Mouse (Mus musculus) limb, embryonic 14.5 days (tissue): ENCODE results near the gene Engase. TPM values are rescaled to one million over a fixed set of nuclear protein-coding genes. Genes with fewer than 3 reads are reported as not detected.

Experiments used
- ATAC-seq: fragments of 200-750 bp; cut with Nextera tagmentation; 2 replicates; pipeline ENCODE4 v1.8.0; 2017; ENCODE audit warnings: low read depth, moderate number of reproducible peaks, moderate TSS enrichment; ENCODE audit not compliant: low FRiP score
- DNase-seq: peaks from one replicate; pipeline ENCODE4 v3.0.0-alpha.2; 2015; ENCODE audit warnings: low spot score
- H3K27ac ChIP-seq: fragments of 300-500 bp; sonication (generic); replicated peaks from 2 replicates; pipeline ENCODE4 v1.5.1; 2014; ENCODE audit warnings: low read depth, mild to moderate bottlenecking, low read length, moderate library complexity, mixed read lengths
- H3K27me3 ChIP-seq: fragments of 300-500 bp; sonication (generic); 2 replicates; pipeline ENCODE4 v1.6.1; 2014; ENCODE audit warnings: low read length, mixed read lengths; ENCODE audit not compliant: control insufficient read depth, insufficient read depth
- H3K36me3 ChIP-seq: fragments of 300-500 bp; sonication (generic); 2 replicates; pipeline ENCODE4 v1.6.1; 2014; ENCODE audit warnings: mild to moderate bottlenecking, low read length, moderate library complexity, mixed read lengths; ENCODE audit not compliant: control insufficient read depth, insufficient read depth
- H3K4me1 ChIP-seq: fragments of 300-500 bp; sonication (generic); 2 replicates; pipeline ENCODE4 v1.6.1; 2014; ENCODE audit warnings: antibody characterized with exemption, low read length, mixed read lengths; ENCODE audit not compliant: control insufficient read depth, insufficient read depth
- H3K4me2 ChIP-seq: fragments of 300-500 bp; sonication (generic); replicated peaks from 2 replicates; pipeline ENCODE4 v1.6.1; 2014; ENCODE audit warnings: low read depth, mild to moderate bottlenecking, low read length, moderate library complexity; ENCODE audit not compliant: severe bottlenecking
- H3K4me3 ChIP-seq: fragments of 300-500 bp; sonication (generic); replicated peaks from 2 replicates; pipeline ENCODE4 v1.5.1; 2014; ENCODE audit warnings: low read length
- H3K9ac ChIP-seq: fragments of 300-500 bp; sonication (generic); 2 replicates; pipeline ENCODE4 v1.6.1; 2014; ENCODE audit warnings: mild to moderate bottlenecking, low read depth, low read length, moderate library complexity; ENCODE audit not compliant: severe bottlenecking
- H3K9me3 ChIP-seq: fragments of 300-500 bp; sonication (generic); 2 replicates; pipeline ENCODE4 v1.6.1; 2016; ENCODE audit warnings: low read length; ENCODE audit not compliant: control insufficient read depth
- POLR2A ChIP-seq: fragments of 200-500 bp; IDR thresholded peaks from 2 replicates; pipeline ENCODE4 v1.8.0; 2012; ENCODE audit warnings: inconsistent platforms, mild to moderate bottlenecking, moderate library complexity, borderline replicate concordance; ENCODE audit not compliant: insufficient read depth, insufficient read length; ENCODE audit errors: extremely low read depth
- WGBS: fragments of 180-500 bp; shearing (Covaris S2); extraction: QIAGEN DNeasy Blood & Tissue Kit; methylation state at CpG from one replicate; pipeline ENCODE4 v1.1.7; 2014; 5-methylcytosine and 5-hydroxymethylcytosine counted together
- polyA plus RNA-seq, 2 experiments: library from polyadenylated mRNA; depleted of rRNA in 1 of 2; stranded (reverse) in 1 of 2; unstranded in 1 of 2; fragments of >200 nt; fragmentation: Nextera tagmentation in 1 of 2; extraction: Ambion mirVana in 1 of 2; gene quantifications; 2 replicates each; pipeline versions ENCODE4 v1.2.1 to v1.2.3; 2012 to 2014

Gene Engase
- polyA plus RNA-seq, 2 experiments: 4.5 to 7.9 TPM

DNA sequence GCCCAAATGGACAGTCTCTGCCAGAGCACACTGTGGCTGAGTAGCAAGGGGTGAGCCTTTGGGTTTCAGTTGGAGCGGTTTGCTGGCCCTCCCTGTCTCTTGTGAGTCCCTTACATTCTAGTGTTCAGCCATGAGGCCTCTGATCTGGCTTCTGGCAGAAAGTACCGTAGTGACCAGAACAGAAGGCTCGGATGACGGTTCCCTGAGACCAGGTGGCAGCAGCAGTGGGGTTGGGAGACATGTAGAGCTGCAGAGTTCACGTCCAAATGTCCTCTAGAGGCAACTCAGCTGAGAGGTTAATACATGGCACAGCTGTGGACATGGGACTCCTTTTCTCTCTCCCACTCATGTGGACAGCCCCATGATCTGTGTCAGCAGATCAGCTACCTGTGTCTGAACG, 30.5 kb downstream of the Engase start:
- ATAC-seq (no peak), DNase-seq (no peak)
- Histone ChIP-seq H3K9me3 (no peaks in the 10 kb centered on the region), H3K9ac (no peak overlapping the region), H3K4me1 (peaks cover 5% of the 10 kb centered on the region), H3K27ac (no peak overlapping the region), H3K27me3 (peaks cover 12% of the 10 kb centered on the region; the same call in 1 of the 2 replicates), H3K4me3 (no peak overlapping the region), H3K4me2 (no peak overlapping the region), H3K36me3 (no peaks in the 10 kb centered on the region)
- no peak for TF ChIP-seq POLR2A
- WGBS: 70% methylated on average over 6 of the region's 6 CpGs

GRCm38 (mm10) chr11:118507904-118508303, 31.3 kb downstream of the Engase start:
- Histone ChIP-seq H3K9ac (no peak overlapping the region), H3K4me1 (peaks cover 13% of the 10 kb centered on the region), H3K36me3 (no peaks in the 10 kb centered on the region), H3K4me2 (no peak overlapping the region), H3K9me3 (no peaks in the 10 kb centered on the region), H3K27me3 (peaks cover 12% of the 10 kb centered on the region; the same call in 1 of the 2 replicates), H3K4me3 (no peak overlapping the region), H3K27ac (no peak overlapping the region)
- peak; percentile 68 for DNase-seq
- no peak for TF ChIP-seq POLR2A
- 21% methylated on average over 5 of the region's 5 CpGs for WGBS
- no peak for ATAC-seq

DNA sequence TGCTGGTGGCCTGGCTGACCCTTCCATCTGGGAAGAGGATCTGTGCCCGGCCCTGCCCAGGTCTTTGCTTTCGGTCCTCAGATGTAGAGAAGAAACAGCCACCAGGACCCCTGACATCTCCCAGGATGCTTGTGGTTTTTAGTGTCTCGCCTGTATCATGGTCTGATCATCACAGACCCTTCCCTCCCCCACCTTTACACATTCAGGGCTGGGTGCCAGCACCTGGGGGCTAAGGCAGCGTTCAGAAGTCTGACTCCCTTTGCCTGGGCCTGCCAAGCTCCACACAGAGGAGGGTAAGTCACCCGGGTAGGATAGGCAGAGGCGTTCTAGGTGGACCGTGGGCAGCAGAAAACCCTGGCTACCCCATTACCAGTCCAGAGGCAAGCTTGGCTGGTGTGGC, 31.7 kb downstream of the Engase start:
- TF ChIP-seq POLR2A: no peak

DNA sequence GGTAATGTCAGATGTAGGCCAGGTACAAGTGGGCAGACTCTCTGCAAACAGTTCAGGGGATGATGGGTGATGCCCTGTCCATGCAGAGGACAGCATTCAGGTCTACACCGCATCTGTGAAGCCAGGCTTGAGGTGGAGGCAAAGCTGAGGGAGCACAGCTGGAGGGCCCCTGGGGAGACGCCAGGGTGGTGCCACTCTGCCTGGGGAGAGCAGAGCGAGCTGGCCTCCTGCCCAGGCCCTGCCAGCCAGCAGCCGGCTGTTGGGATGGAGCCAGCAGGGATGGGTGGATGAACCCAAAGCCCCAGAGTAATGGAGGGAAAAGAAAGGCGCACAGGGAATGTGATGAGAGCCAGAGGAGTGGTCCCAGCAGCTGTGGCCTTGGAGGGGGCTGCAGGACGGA, 35.2 kb downstream of the Engase start:
- 52% methylated on average over 6 of the region's 6 CpGs for WGBS
- Histone ChIP-seq H3K4me1 (peaks cover 16% of the 10 kb centered on the region), H3K27me3 (no peaks in the 10 kb centered on the region), H3K27ac (no peak overlapping the region), H3K4me2 (no peak overlapping the region; the same call in 1 of the 2 replicates), H3K36me3 (no peaks in the 10 kb centered on the region), H3K4me3 (no peak overlapping the region), H3K9ac (peak overlapping the region; percentile 25; the same call in 1 of the 2 replicates), H3K9me3 (no peaks in the 10 kb centered on the region)
- DNase-seq (peak; percentile 31), ATAC-seq (peak; percentile 28; the same call in 1 of the 2 replicates)
- TF ChIP-seq POLR2A: no peak

More for the DNA sequence above, 31.7 kb downstream of the Engase start:
- H3K27me3 ChIP-seq: peaks cover 12% of the 10 kb centered on the region; the same call in 1 of the 2 replicates
- H3K9ac ChIP-seq: no peak overlapping the region
- no peak overlapping the region for H3K4me2 ChIP-seq
- no peaks in the 10 kb centered on the region for H3K36me3 ChIP-seq
- DNase-seq (no peak), ATAC-seq (no peak)
- H3K9me3 ChIP-seq: no peaks in the 10 kb centered on the region
- WGBS: 72% methylated on average over 7 of the region's 7 CpGs
- no peak overlapping the region for H3K27ac ChIP-seq
- no peak overlapping the region for H3K4me3 ChIP-seq
- H3K4me1 ChIP-seq: peaks cover 16% of the 10 kb centered on the region

DNA sequence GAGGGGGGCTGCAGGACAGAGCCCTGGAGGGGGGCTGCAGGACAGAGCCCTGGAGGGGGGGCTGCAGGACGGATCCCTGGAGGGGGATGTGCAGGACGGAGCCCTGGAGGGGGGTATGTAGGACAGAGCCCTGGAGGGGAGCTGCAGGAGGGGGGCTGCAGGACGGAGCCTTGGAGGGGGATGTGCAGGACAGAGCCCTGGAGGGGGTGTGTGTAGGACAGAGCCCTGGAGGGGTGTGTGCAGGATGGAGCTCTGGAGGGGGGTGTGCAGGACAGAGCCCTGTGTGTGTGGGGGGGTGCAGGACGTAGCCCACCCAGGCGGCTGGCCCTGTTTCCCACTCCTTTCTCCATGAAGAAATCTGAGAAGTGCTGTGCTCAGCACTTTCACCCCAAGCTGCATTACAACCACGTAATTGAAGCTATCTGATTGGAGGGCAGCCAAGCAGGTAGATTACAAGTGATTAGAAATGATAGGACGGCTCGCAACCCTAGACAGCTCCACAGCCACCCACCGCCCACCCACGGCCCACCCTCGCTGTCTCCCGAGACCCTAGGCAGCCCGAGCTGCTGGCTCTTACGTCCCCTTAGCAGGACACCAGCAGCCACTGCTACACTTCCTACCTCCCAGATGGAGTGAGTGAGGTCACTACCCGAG, 35.8 kb downstream of the Engase start:
- H3K9ac ChIP-seq: peak overlapping the region; percentile 25
- no peaks in the 10 kb centered on the region for H3K36me3 ChIP-seq
- no peak overlapping the region for H3K27ac ChIP-seq
- DNase-seq (peak; percentile 15), ATAC-seq (peak; percentile 76)
- TF ChIP-seq POLR2A: no peak
- H3K27me3 ChIP-seq: no peaks in the 10 kb centered on the region
- 46% methylated on average over 14 of the region's 15 CpGs for WGBS
- no peaks in the 10 kb centered on the region for H3K9me3 ChIP-seq
- H3K4me3 ChIP-seq: no peak overlapping the region
- peaks cover 16% of the 10 kb centered on the region for H3K4me1 ChIP-seq
- no peak overlapping the region; the same call in 1 of the 2 replicates for H3K4me2 ChIP-seq
